Mouse (Mus musculus) heart, adult 2 months (tissue): ENCODE results near the gene Psmb6. TPM values are rescaled to one million over a fixed set of nuclear protein-coding genes. Genes with fewer than 3 reads are reported as not detected.

Experiments used
- DNase-seq, 2 experiments: peaks; one replicate each; pipeline ENCODE4 v3.0.0; 2021
- H3K27ac ChIP-seq: fragments of 200-600 bp; 2 replicates; pipeline ENCODE4 v1.8.1; 2022
- H3K27me3 ChIP-seq: fragments of 200-500 bp; 2 replicates; pipeline ENCODE4 v1.6.1; 2012; ENCODE audit warnings: mild to moderate bottlenecking, low read length, inconsistent platforms, mixed read lengths; ENCODE audit not compliant: control insufficient read depth, insufficient read depth
- H3K36me3 ChIP-seq: fragments of 200-500 bp; 2 replicates; pipeline ENCODE4 v1.6.1; 2012; ENCODE audit warnings: low read length, inconsistent platforms; ENCODE audit not compliant: control insufficient read depth, insufficient read depth
- H3K4me1 ChIP-seq: fragments of 200-500 bp; 2 replicates; pipeline ENCODE4 v1.6.1; 2011; ENCODE audit warnings: low read length; ENCODE audit not compliant: control insufficient read depth, insufficient read depth
- H3K4me3 ChIP-seq: fragments of 200-600 bp; 2 replicates; pipeline ENCODE4 v1.8.1; 2022
- H3K79me2 ChIP-seq: fragments of 200-500 bp; replicated peaks from 2 replicates; pipeline ENCODE4 v1.6.1; 2012; ENCODE audit warnings: mild to moderate bottlenecking, inconsistent platforms, low read length, moderate library complexity, mixed read lengths; ENCODE audit not compliant: control insufficient read depth, insufficient read depth
- H3K9ac ChIP-seq: fragments of 200-500 bp; 2 replicates; pipeline ENCODE4 v1.6.1; 2012; ENCODE audit warnings: low read depth, mild to moderate bottlenecking, control low read depth, inconsistent platforms, low read length, mixed read lengths
- CTCF ChIP-seq: fragments of 200-600 bp; IDR thresholded peaks from 2 replicates; pipeline ENCODE4 v1.8.1; 2022; ENCODE audit warnings: antibody characterized with exemption, mild to moderate bottlenecking, moderate library complexity
- EP300 ChIP-seq: fragments of 200-500 bp; IDR thresholded peaks from 2 replicates; pipeline ENCODE4 v1.6.1; 2011; ENCODE audit warnings: low read depth, low read length, control low read depth; ENCODE audit not compliant: insufficient read depth
- POLR2A ChIP-seq: fragments of 200-500 bp; IDR thresholded peaks from 2 replicates; pipeline ENCODE4 v1.6.1; 2011; ENCODE audit warnings: mild to moderate bottlenecking, low read depth, low read length, control low read depth; ENCODE audit not compliant: insufficient read depth
- WGBS: fragments of 180-500 bp; shearing (Covaris S2); methylation state at CpG from one replicate; pipeline ENCODE4 v1.1.7; 2018; 5-methylcytosine and 5-hydroxymethylcytosine counted together
- intact Hi-C: fragments of 180-260 bp; cut with DNase I; formaldehyde crosslinking; loops from one replicate; pipeline ENCODE4 v1.15.1; 2025
- polyA plus RNA-seq: library from polyadenylated mRNA; depleted of rRNA; stranded (reverse); fragments of >200 nt; gene quantifications from 2 replicates; pipeline ENCODE4 v1.2.3, GENCODE M21; 2012
- total RNA-seq, 2 experiments: library from RNA; stranded (reverse); gene quantifications; 2 replicates each; pipeline ENCODE4 v1.2.3; 2021

The Psmb6 gene
- total and polyA plus RNA-seq, 3 experiments, result 204 to 296 (median 231) TPM

DNA sequence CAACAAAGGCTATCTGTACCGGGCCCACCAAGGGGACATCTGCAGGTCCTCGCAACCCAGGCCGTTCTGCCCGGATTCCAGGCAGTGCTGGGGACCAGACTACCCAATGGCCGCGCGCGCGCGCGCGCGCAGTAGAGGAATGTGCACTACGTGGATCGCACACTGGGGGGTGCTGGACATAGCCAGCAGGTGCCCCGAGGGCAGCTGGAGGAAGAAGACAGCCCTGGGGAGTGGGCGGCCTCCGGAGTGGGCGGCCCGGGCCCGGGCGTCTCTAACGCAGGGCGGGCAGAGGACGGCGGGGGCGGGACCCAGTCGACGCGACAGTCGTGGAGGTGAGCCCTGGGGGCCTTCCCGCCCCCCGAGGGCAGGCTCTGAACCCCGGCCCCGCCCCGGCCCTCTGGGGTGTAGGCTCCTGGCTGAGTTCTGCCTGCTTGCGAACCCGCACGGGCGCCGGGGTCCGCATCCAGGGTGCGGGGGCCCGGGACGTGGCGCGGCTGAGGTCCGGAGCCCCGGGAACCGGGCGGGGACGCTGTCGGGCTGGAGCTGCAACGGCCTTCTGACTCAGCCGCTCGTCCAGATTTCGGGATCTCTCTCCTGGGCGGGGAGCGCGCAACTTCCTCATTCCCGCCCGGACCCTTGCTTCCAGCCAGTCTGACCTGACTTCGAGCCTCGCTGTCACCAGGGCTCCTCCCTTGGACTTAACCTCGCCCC lies 14.9 kb downstream of the Psmb6 start, which contains the start of gene Pld2:
TSS of gene Pld2 (plus strand) at position 188 of the 711 bp plus-strand sequence.
- 1% methylated on average over 53 of the region's 65 CpGs for WGBS
- Histone ChIP-seq H3K9ac (peak within 1 kb of the TSS; percentile 76), H3K36me3 (no peaks in the 10 kb centered on the region), H3K4me1 (no peaks in the 10 kb centered on the region; the same call in 1 of the 2 replicates), H3K27me3 (no peaks in the 10 kb centered on the region), H3K79me2 (no peaks in the 10 kb centered on the region), H3K4me3 (peak within 1 kb of the TSS; percentile 70), H3K27ac (peak within 1 kb of the TSS; percentile 83)
- intact Hi-C loops, result loop anchor here (1.0 to 2.0 kb wide), 3 partner anchors 15 to 65 kb away; partner anchors contain the start of genes Mink1 and Psmb6
- peak; percentile 91 to 94 for DNase-seq
- TF ChIP-seq EP300 (peak; percentile 24; the same call in 1 of the 2 replicates), CTCF (peak; percentile 81), POLR2A (peak; percentile 68)

DNA sequence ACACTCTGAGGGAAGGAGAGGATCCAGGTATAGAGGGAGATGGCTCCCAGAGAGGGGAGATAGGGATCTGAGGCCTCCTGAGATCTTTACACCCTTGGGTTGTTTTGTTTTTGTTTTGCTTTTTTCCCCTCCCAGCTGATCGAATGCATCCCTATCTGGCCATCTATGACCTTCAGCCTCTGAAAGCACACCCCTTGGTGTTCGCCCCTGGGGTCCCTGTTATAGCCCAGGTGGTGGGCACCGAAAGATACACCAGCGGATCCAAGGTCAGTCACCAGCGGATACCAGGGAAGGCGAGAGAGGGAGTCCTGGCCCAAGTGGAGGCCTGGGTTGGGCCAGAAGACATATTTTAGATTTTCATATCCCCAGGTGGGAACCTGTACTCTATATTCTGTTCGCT lies 15.8 kb downstream of the Psmb6 start:
- 87% methylated on average over 7 of the region's 7 CpGs for whole genome bisulfite sequencing
- peak overlapping the region; percentile 76 for H3K9ac ChIP-seq
- no peaks in the 10 kb centered on the region; the same call in 1 of the 2 replicates for H3K4me1 ChIP-seq
- H3K27me3 ChIP-seq, result no peaks in the 10 kb centered on the region
- no peaks in the 10 kb centered on the region for H3K79me2 ChIP-seq
- H3K27ac ChIP-seq, result peak overlapping the region; percentile 83
- H3K4me3 ChIP-seq, result peak overlapping the region; percentile 70
- no peaks in the 10 kb centered on the region for H3K36me3 ChIP-seq
- no peak for TF ChIP-seq CTCF
- DNase-seq, result no peak
- intact Hi-C loops, result loop anchor here (1.0 to 2.0 kb wide), 2 partner anchors 16 to 64 kb away; partner anchors contain the start of gene Psmb6

GRCm38 (mm10) chr11:70541415-70541814 lies 16.2 kb downstream of the Psmb6 start:
- Histone ChIP-seq H3K27me3 (no peaks in the 10 kb centered on the region), H3K4me3 (no peak overlapping the region), H3K36me3 (no peaks in the 10 kb centered on the region), H3K9ac (no peak overlapping the region), H3K27ac (no peak overlapping the region), H3K79me2 (no peaks in the 10 kb centered on the region), H3K4me1 (no peaks in the 10 kb centered on the region; the same call in 1 of the 2 replicates)
- intact Hi-C loops, result loop anchor here (2.0 kb wide), 1 partner anchor 17 kb away; the partner anchor contains the start of gene Psmb6
- TF ChIP-seq POLR2A (no peak), CTCF (no peak), EP300 (no peak)
- no peak for DNase-seq
- 62% methylated on average over 5 of the region's 5 CpGs for WGBS

DNA sequence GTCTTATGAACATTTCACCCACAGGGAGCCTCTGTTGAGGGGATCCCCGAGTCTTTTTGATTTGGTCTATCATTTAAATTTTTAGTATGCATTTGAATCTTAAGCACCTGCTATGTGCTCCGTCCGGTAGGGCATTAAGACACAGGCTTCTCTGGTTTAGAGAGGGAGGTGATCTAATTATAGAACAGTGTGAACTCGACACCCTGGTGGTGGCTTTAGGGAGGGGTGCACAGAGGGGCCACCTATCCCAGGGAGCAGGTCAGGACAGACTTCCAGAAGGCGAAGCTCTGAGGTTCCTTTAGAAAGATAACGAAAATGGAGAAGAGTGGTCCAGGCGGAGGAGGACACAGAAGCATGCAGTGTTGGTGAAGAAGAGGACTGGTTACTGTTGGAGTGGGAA lies 19.3 kb downstream of the Psmb6 start:
- Histone ChIP-seq H3K27ac (no peak overlapping the region), H3K27me3 (no peaks in the 10 kb centered on the region), H3K79me2 (no peaks in the 10 kb centered on the region), H3K36me3 (no peaks in the 10 kb centered on the region), H3K4me1 (no peaks in the 10 kb centered on the region; the same call in 1 of the 2 replicates), H3K4me3 (no peak overlapping the region), H3K9ac (no peak overlapping the region)
- no peak for TF ChIP-seq EP300
- TF ChIP-seq CTCF, result peak; percentile 49
- TF ChIP-seq POLR2A, result no peak
- 53% methylated on average over 7 of the region's 7 CpGs for WGBS
- no peak for DNase-seq
- intact Hi-C loops, result no loop called here

DNA sequence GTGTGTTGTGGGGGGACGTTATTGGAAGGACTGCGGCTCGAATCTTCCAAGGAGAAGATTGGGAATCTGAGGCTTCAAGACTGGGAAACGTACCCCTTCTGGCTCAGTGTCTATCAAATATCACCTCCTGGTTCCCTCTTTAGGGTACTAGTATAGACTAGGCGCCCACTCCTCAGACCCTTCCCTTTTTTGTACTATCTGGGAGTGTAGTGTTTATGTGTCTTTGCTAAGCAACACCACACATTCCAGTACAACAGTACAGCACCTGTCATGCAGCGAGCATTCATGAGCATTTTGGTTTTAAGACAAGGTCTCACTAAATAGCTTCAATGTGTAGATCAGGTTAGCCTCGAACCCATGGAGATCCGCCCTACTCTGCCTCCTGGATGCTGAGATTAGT lies 26.4 kb downstream of the Psmb6 start:
- 92% methylated on average over 8 of the region's 8 CpGs for WGBS
- intact Hi-C loops, result no loop called here

DNA sequence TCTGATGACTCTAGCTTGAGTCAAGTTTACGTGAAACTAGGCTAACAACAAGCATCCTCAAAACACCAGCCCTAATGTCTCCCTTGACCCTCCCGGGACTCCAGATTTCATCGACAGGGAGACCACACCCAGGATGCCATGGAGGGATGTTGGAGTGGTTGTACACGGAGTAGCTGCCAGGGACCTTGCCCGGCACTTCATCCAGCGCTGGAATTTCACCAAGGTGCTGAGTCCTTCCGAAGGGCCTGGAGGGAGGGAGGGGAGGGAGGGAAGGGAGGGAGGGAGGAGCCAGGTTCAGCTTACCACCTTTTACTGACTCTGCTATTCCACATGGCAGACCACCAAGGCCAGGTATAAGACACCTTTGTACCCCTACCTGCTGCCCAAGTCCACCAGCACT lies 28.8 kb downstream of the Psmb6 start:
- TF ChIP-seq CTCF (no peak), EP300 (no peak), POLR2A (no peak)

More for the DNA sequence above, 26.4 kb downstream of the Psmb6 start:
- no peak overlapping the region for H3K9ac ChIP-seq
- no peak overlapping the region for H3K27ac ChIP-seq
- no peaks in the 10 kb centered on the region for H3K27me3 ChIP-seq
- H3K36me3 ChIP-seq, result no peaks in the 10 kb centered on the region
- TF ChIP-seq CTCF (no peak), EP300 (no peak), POLR2A (no peak)
- H3K4me3 ChIP-seq, result no peak overlapping the region
- H3K4me1 ChIP-seq, result no peaks in the 10 kb centered on the region
- H3K79me2 ChIP-seq, result no peaks in the 10 kb centered on the region
- no peak for DNase-seq

More for the DNA sequence above, 28.8 kb downstream of the Psmb6 start:
- H3K27me3 ChIP-seq, result no peaks in the 10 kb centered on the region
- H3K79me2 ChIP-seq, result no peaks in the 10 kb centered on the region
- DNase-seq, result no peak
- intact Hi-C loops, result no loop called here
- H3K9ac ChIP-seq, result no peak overlapping the region
- no peaks in the 10 kb centered on the region for H3K4me1 ChIP-seq
- 43% methylated on average over 7 of the region's 7 CpGs for WGBS
- no peak overlapping the region for H3K27ac ChIP-seq
- no peaks in the 10 kb centered on the region for H3K36me3 ChIP-seq
- no peak overlapping the region for H3K4me3 ChIP-seq
